Mouse (Mus musculus) heart, adult 8-10 months (tissue): ENCODE data around the gene Nup210l. TPM values are rescaled to one million over a fixed set of nuclear protein-coding genes. Genes with fewer than 3 reads are reported as not detected.

ENCODE experiments used
- DNase-seq: peaks from one replicate; pipeline ENCODE4 v3.0.0; 2022; ENCODE audit warnings: low spot score
- total RNA-seq, 4 experiments: library from RNA; stranded (reverse); gene quantifications; 2 replicates each; pipeline ENCODE4 v1.2.4; 2022

Nup210l gene
- total RNA-seq, 4 experiments from 2014 or later, result 0.06 to 0.16 (median 0.10) TPM

GRCm38 (mm10) chr3:90155996-90156395 lies 52.1 kb downstream of the Nup210l start:
- DNase-seq, result no peak

- DNase-seq, result no peak
These were observed 55.8 kb downstream of the Nup210l start for GRCm38 (mm10) chr3:90159757-90160156.

- no peak for DNase-seq
These were observed 57.6 kb downstream of the Nup210l start for GRCm38 (mm10) chr3:90161541-90161940.

GRCm38 (mm10) chr3:90179566-90179965 lies 75.6 kb downstream of the Nup210l start:
- DNase-seq, result no peak

GRCm38 (mm10) chr3:90183581-90183980 lies 79.6 kb downstream of the Nup210l start:
- DNase-seq, result no peak

GRCm38 (mm10) chr3:90190859-90191510 lies 87.1 kb downstream of the Nup210l start:
- DNase-seq, result no peak

GRCm38 (mm10) chr3:90194759-90195158 lies 90.8 kb downstream of the Nup210l start:
- DNase-seq, result no peak

GRCm38 (mm10) chr3:90195644-90196043 lies 91.7 kb downstream of the Nup210l start:
- no peak for DNase-seq

GRCm38 (mm10) chr3:90197548-90197947 lies 93.6 kb downstream of the Nup210l start:
- DNase-seq, result no peak

- DNase-seq, result no peak
These were observed 99.0 kb downstream of the Nup210l start for GRCm38 (mm10) chr3:90202884-90203283.

- no peak for DNase-seq
These were observed 99.7 kb downstream of the Nup210l start for GRCm38 (mm10) chr3:90203619-90204018.

GRCm38 (mm10) chr3:90204582-90204981 lies 100.7 kb downstream of the Nup210l start:
- no peak for DNase-seq

GRCm38 (mm10) chr3:90208662-90209061 lies 104.7 kb downstream of the Nup210l start:
- no peak for DNase-seq

GRCm38 (mm10) chr3:90209908-90210566 lies 106.1 kb downstream of the Nup210l start:
- no peak for DNase-seq

GRCm38 (mm10) chr3:90211475-90212398 lies 107.8 kb downstream of the Nup210l start:
- no peak for DNase-seq

GRCm38 (mm10) chr3:90212723-90213122 lies 108.8 kb downstream of the Nup210l start:
- DNase-seq, result no peak

GRCm38 (mm10) chr3:90213377-90213866 lies 109.5 kb downstream of the Nup210l start, which contains the start of the genes Rps27 and Rab13:
Gene Rps27 (minus strand): TSS chr3:90213651.
Gene Rab13 (plus strand): TSS chr3:90213695.
- DNase-seq, result peak; percentile 97

GRCm38 (mm10) chr3:90213956-90214684 lies 110.2 kb downstream of the Nup210l start:
- DNase-seq, result no peak

- DNase-seq, result no peak
These were observed 112.0 kb downstream of the Nup210l start for GRCm38 (mm10) chr3:90215825-90216380.

GRCm38 (mm10) chr3:90220088-90220487 lies 116.2 kb downstream of the Nup210l start:
- DNase-seq, result peak; percentile 55

GRCm38 (mm10) chr3:90220531-90220951 lies 116.6 kb downstream of the Nup210l start:
- DNase-seq, result peak; percentile 88
